Mouse (Mus musculus) limb, embryonic 11.5 days (tissue): ENCODE measurements around the gene Herc2. TPM values are rescaled to one million over a fixed set of nuclear protein-coding genes. Genes with fewer than 3 reads are reported as not detected.

Experiments
- ATAC-seq: fragments of 200-750 bp; cut with Nextera tagmentation; 2 replicates; pipeline ENCODE4 v1.8.0; 2017; ENCODE audit warnings: low read depth; ENCODE audit not compliant: insufficient number of reproducible peaks, low FRiP score, low TSS enrichment
- DNase-seq: peaks from one replicate; pipeline ENCODE4 v3.0.0-alpha.2; 2015; ENCODE audit warnings: low spot score
- H3K27ac ChIP-seq: fragments of 300-500 bp; sonication (generic); replicated peaks from 2 replicates; pipeline ENCODE4 v1.5.1; 2014; ENCODE audit warnings: low read depth, mild to moderate bottlenecking, low read length
- H3K27me3 ChIP-seq: fragments of 300-500 bp; sonication (generic); 2 replicates; pipeline ENCODE4 v1.6.1; 2014; ENCODE audit warnings: mild to moderate bottlenecking, low read length, mixed read lengths; ENCODE audit not compliant: control insufficient read depth, insufficient read depth
- H3K36me3 ChIP-seq: fragments of 300-500 bp; sonication (generic); 2 replicates; pipeline ENCODE4 v1.6.1; 2014; ENCODE audit warnings: mild to moderate bottlenecking, low read length, moderate library complexity, mixed read lengths; ENCODE audit not compliant: control insufficient read depth, insufficient read depth
- H3K4me1 ChIP-seq: fragments of 300-500 bp; sonication (generic); 2 replicates; pipeline ENCODE4 v1.6.1; 2014; ENCODE audit warnings: low read length, mixed read lengths; ENCODE audit not compliant: control insufficient read depth, insufficient read depth
- H3K4me2 ChIP-seq: fragments of 300-500 bp; sonication (generic); 2 replicates; pipeline ENCODE4 v1.6.1; 2014; ENCODE audit warnings: low read depth, mild to moderate bottlenecking, moderate library complexity; ENCODE audit not compliant: severe bottlenecking
- H3K4me3 ChIP-seq: fragments of 300-500 bp; sonication (generic); 2 replicates; pipeline ENCODE4 v1.5.1; 2014; ENCODE audit warnings: low read depth, low read length
- H3K9ac ChIP-seq: fragments of 300-500 bp; sonication (generic); 2 replicates; pipeline ENCODE4 v1.6.1; 2014; ENCODE audit warnings: mild to moderate bottlenecking, low read length
- H3K9me3 ChIP-seq: fragments of 300-500 bp; sonication (generic); 2 replicates; pipeline ENCODE4 v1.6.1; 2016; ENCODE audit warnings: low read length; ENCODE audit not compliant: control insufficient read depth
- WGBS: fragments of 180-500 bp; shearing (Covaris S2); extraction: QIAGEN DNeasy Blood & Tissue Kit; methylation state at CpG from one replicate; pipeline ENCODE4 v1.1.7; 2014; 5-methylcytosine and 5-hydroxymethylcytosine counted together
- polyA plus RNA-seq: library from polyadenylated mRNA; unstranded; fragments of >200 nt; fragmentation: Nextera tagmentation; extraction: Ambion mirVana; gene quantifications from 2 replicates; pipeline ENCODE4 v1.2.1, GENCODE M21; 2014

Herc2 gene
- polyA plus RNA-seq, 1 experiment from 2014 or later: 21.5 TPM

- H3K27ac ChIP-seq: no peak overlapping the region
- no peaks in the 10 kb centered on the region for H3K4me1 ChIP-seq
- H3K4me2 ChIP-seq: no peak overlapping the region
- no peaks in the 10 kb centered on the region for H3K9me3 ChIP-seq
- ATAC-seq (no peak), DNase-seq (no peak)
- peaks cover 4% of the 10 kb centered on the region; the same call in 1 of the 2 replicates for H3K36me3 ChIP-seq
- H3K27me3 ChIP-seq: no peaks in the 10 kb centered on the region
- no peak overlapping the region for H3K9ac ChIP-seq
- H3K4me3 ChIP-seq: no peak overlapping the region
- WGBS: 94% methylated on average over 5 of the region's 5 CpGs
Measured at GRCm38 (mm10) chr7:56091445-56091844, 41.4 kb downstream of the Herc2 start.

GRCm38 (mm10) chr7:56102293-56102847, 52.4 kb downstream of the Herc2 start:
- ATAC-seq: no peak
- H3K36me3 ChIP-seq: peaks cover 6% of the 10 kb centered on the region

GRCm38 (mm10) chr7:56112999-56113398, 63.0 kb downstream of the Herc2 start:
- WGBS: 89% methylated on average over 6 of the region's 6 CpGs
- DNase-seq (no peak), ATAC-seq (no peak)
- Histone ChIP-seq H3K36me3 (peaks cover 5% of the 10 kb centered on the region; the same call in 1 of the 2 replicates), H3K9me3 (no peaks in the 10 kb centered on the region), H3K27ac (no peak overlapping the region), H3K4me1 (no peaks in the 10 kb centered on the region), H3K9ac (no peak overlapping the region), H3K4me3 (no peak overlapping the region), H3K27me3 (no peaks in the 10 kb centered on the region), H3K4me2 (no peak overlapping the region)

More at GRCm38 (mm10) chr7:56102293-56102847, 52.4 kb downstream of the Herc2 start:
- H3K4me1 ChIP-seq: no peaks in the 10 kb centered on the region
- no peak overlapping the region for H3K27ac ChIP-seq
- H3K27me3 ChIP-seq: no peaks in the 10 kb centered on the region
- H3K9me3 ChIP-seq: no peaks in the 10 kb centered on the region
- H3K4me2 ChIP-seq: no peak overlapping the region
- H3K9ac ChIP-seq: no peak overlapping the region
- no peak overlapping the region for H3K4me3 ChIP-seq
- WGBS: 91% methylated on average over 5 of the region's 5 CpGs
- DNase-seq: no peak

GRCm38 (mm10) chr7:56114148-56114547, 64.2 kb downstream of the Herc2 start:
- H3K9ac ChIP-seq: no peak overlapping the region
- H3K27ac ChIP-seq: no peak overlapping the region
- ATAC-seq (no peak), DNase-seq (no peak)
- peaks cover 2% of the 10 kb centered on the region; the same call in 1 of the 2 replicates for H3K36me3 ChIP-seq
- H3K4me2 ChIP-seq: no peak overlapping the region
- H3K9me3 ChIP-seq: no peaks in the 10 kb centered on the region
- 88% methylated on average over 1 of the region's 1 CpGs for WGBS
- H3K4me3 ChIP-seq: no peak overlapping the region
- H3K4me1 ChIP-seq: no peaks in the 10 kb centered on the region
- H3K27me3 ChIP-seq: no peaks in the 10 kb centered on the region

GRCm38 (mm10) chr7:56120968-56121367, 71.0 kb downstream of the Herc2 start:
- Histone ChIP-seq H3K9ac (no peak overlapping the region), H3K36me3 (no peaks in the 10 kb centered on the region; the same call in 1 of the 2 replicates), H3K4me1 (no peaks in the 10 kb centered on the region), H3K4me2 (no peak overlapping the region), H3K4me3 (no peak overlapping the region), H3K27ac (no peak overlapping the region), H3K27me3 (no peaks in the 10 kb centered on the region), H3K9me3 (no peaks in the 10 kb centered on the region)
- 86% methylated on average over 7 of the region's 7 CpGs for WGBS
- DNase-seq (no peak), ATAC-seq (no peak)

GRCm38 (mm10) chr7:56121425-56121824, 71.4 kb downstream of the Herc2 start:
- ATAC-seq: no peak

GRCm38 (mm10) chr7:56128080-56128479, 78.1 kb downstream of the Herc2 start:
- Histone ChIP-seq H3K27ac (no peak overlapping the region), H3K4me1 (no peaks in the 10 kb centered on the region), H3K36me3 (no peaks in the 10 kb centered on the region), H3K27me3 (no peaks in the 10 kb centered on the region), H3K9me3 (no peaks in the 10 kb centered on the region), H3K4me3 (no peak overlapping the region), H3K9ac (no peak overlapping the region), H3K4me2 (no peak overlapping the region)
- DNase-seq (no peak), ATAC-seq (no peak)
- 95% methylated on average over 3 of the region's 3 CpGs for WGBS

More at GRCm38 (mm10) chr7:56121425-56121824, 71.4 kb downstream of the Herc2 start:
- WGBS: 94% methylated on average over 5 of the region's 5 CpGs
- H3K27ac ChIP-seq: no peak overlapping the region
- no peak overlapping the region for H3K4me2 ChIP-seq
- no peaks in the 10 kb centered on the region; the same call in 1 of the 2 replicates for H3K36me3 ChIP-seq
- H3K9ac ChIP-seq: no peak overlapping the region
- no peak overlapping the region for H3K4me3 ChIP-seq
- DNase-seq: no peak
- H3K27me3 ChIP-seq: no peaks in the 10 kb centered on the region
- no peaks in the 10 kb centered on the region for H3K9me3 ChIP-seq
- H3K4me1 ChIP-seq: no peaks in the 10 kb centered on the region

- H3K27ac ChIP-seq: no peak overlapping the region
- no peak for DNase-seq
- WGBS: 95% methylated on average over 3 of the region's 3 CpGs
- peaks cover 4% of the 10 kb centered on the region; the same call in 1 of the 2 replicates for H3K36me3 ChIP-seq
- H3K27me3 ChIP-seq: no peaks in the 10 kb centered on the region
- no peak for ATAC-seq
- H3K4me2 ChIP-seq: no peak overlapping the region
- H3K9me3 ChIP-seq: no peaks in the 10 kb centered on the region
- no peaks in the 10 kb centered on the region for H3K4me1 ChIP-seq
- H3K4me3 ChIP-seq: no peak overlapping the region
- no peak overlapping the region for H3K9ac ChIP-seq
Measured at GRCm38 (mm10) chr7:56129577-56129976, 79.6 kb downstream of the Herc2 start.

GRCm38 (mm10) chr7:56131548-56131947, 81.6 kb downstream of the Herc2 start:
- no peak overlapping the region for H3K4me3 ChIP-seq
- H3K36me3 ChIP-seq: peaks cover 9% of the 10 kb centered on the region; the same call in 1 of the 2 replicates

More at GRCm38 (mm10) chr7:56131548-56131947, 81.6 kb downstream of the Herc2 start:
- DNase-seq: no peak
- Histone ChIP-seq H3K4me2 (no peak overlapping the region), H3K9me3 (no peaks in the 10 kb centered on the region), H3K9ac (no peak overlapping the region), H3K27me3 (no peaks in the 10 kb centered on the region), H3K27ac (no peak overlapping the region), H3K4me1 (no peaks in the 10 kb centered on the region)
- no peak for ATAC-seq
- WGBS: 85% methylated on average over 6 of the region's 6 CpGs
